Mouse (Mus musculus) E14TG2a.4 (cell line): ENCODE results near the gene Treh.

Experiments
- CTCF ChIP-seq: conservative IDR thresholded peaks from 2 replicates; pipeline ENCODE4 v1.5.1; 2014; ENCODE audit warnings: low read length
- NANOG ChIP-seq: IDR thresholded peaks from 2 replicates; pipeline ENCODE4 v1.6.1; 2014; ENCODE audit warnings: borderline replicate concordance, low read length, mixed read lengths
- POU5F1 ChIP-seq: IDR thresholded peaks from 2 replicates; pipeline ENCODE4 v1.6.1; 2014; ENCODE audit warnings: low read length, borderline replicate concordance

GRCm38 (mm10) chr9:44637551-44638169 is 35.4 kb upstream of the Treh start:
- TF ChIP-seq CTCF (no peak), POU5F1 (no peak), NANOG (no peak)
